Mouse (Mus musculus): ENCODE data around the gene Olfr1046. TPM values are rescaled to one million over a fixed set of nuclear protein-coding genes. Genes with fewer than 3 reads are reported as not detected.
"Not testable (repeated sequence)": the region's sequence is repeated elsewhere in the genome, so short reads cannot be mapped to it uniquely, and the experiment has no call there.

Gene Olfr1046
- total RNA-seq (2021) = not detected
- long read RNA-seq, experiment 1 = 0 reads
- long read RNA-seq, experiment 2 = 0 reads

DNA sequence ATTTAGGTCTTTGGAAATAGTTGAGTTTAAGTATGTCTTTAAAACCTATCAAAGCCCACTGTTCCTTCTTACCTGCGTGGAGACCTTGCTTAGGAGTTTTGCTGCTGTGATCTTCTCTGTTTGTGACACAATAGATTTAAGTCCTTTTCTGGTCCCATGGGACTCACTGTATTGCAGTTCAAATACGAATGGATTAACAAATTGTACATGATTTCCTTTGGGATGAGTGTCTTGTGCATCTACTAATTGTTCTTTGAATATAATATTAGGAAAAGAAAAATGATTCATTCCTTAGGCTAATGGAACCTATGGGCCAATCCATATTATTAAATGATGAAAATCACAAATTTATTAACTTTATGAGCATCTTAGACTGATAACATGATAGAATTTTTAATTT lies at the start of gene Olfr1046:
Gene Olfr1046 (minus strand): TSS at position 101 of the 400 bp plus-strand sequence.
- no peak for DNase-seq
- intact Hi-C loops (cut with DNase I) = no loop called here

- DNase-seq; intact Hi-C loops (cut with DNase I): not testable (repeated sequence)
Measured at GRCm38 (mm10) chr2:86258228-86258627, 39.1 kb upstream of the Olfr1046 start, which contains the start of gene Olfr1049. Gene Olfr1049, minus strand, starts transcription at chr2:86258328.

GRCm38 (mm10) chr2:86240189-86240588 lies 21.1 kb upstream of the Olfr1046 start, which contains the start of gene Olfr1048:
Gene Olfr1048, minus strand, starts transcription at chr2:86240289.
- intact Hi-C loops (cut with DNase I) = no loop called here
- DNase-seq = no peak

- no peak for DNase-seq
- intact Hi-C loops (cut with DNase I) = no loop called here
Measured at GRCm38 (mm10) chr2:86231301-86231700, 12.2 kb upstream of the Olfr1046 start, which contains the start of gene Olfr1047. Gene Olfr1047, minus strand, starts transcription at chr2:86231401.

DNA sequence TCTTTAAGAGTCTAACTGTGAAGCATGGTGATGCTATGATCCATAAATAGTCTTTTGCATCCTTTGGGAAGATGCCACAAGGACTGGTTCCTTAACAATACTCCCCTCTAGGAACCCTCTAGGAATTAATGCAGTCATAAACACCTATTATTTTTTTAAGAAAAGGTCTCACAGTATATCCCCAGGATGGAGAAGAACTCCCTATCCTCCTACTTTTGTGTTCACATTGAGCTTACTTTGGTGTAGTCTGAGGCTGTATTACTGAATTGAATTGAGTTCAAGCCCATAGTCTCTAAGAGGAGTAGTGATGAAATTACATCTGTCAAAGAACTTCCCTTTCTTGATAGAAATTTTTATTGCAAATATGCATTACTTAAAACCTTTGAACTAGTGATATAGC lies 16.2 kb downstream of the Olfr1046 start, which contains the start of gene Olfr1045:
Gene Olfr1045 (minus strand): TSS at position 101 of the 400 bp plus-strand sequence.
- intact Hi-C loops (cut with DNase I) = no loop called here
- no peak for DNase-seq

DNA sequence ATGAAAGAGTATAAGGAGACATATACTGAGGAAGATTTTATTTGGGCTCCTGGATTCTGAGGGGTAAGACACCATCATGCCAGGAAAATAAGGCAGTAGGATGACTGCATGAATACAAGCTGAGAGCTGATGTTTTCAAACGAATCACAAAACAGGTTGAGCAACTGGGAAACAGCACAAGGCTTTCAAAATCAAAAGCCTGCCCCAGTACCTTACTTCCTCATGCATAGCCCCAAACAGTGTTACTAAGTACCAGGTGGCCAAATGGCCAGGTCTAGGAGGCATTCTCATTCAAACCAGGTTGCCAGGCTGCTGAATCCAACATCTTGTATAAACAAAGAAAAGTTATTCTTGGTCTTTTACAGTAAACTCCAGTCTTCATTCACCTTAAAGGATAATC lies 23.3 kb downstream of the Olfr1046 start:
- DNase-seq = no peak
- intact Hi-C loops (cut with DNase I) = no loop called here

DNA sequence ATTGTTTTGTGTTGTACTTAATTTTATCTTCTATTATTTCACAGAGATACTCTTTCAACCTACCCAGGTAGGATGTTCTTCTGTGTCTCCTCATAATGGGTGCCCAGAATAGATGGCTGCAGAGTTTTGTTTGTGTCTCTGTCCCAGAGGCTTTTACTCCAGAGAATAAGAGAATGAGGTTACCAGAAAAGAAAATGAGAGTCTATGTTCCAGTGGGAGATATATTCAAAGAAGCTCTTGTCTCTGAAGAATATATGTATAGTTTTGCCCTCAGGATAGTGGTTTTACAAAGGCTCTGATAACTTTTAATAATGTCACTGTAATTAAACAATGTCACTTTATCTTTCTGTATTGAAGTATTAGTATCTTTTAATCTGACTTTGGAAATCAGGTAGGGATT lies 33.5 kb downstream of the Olfr1046 start, which contains the start of gene Olfr52:
Gene Olfr52 (minus strand): TSS at position 101 of the 400 bp plus-strand sequence.
- DNase-seq = no peak
- intact Hi-C loops (cut with DNase I) = no loop called here

DNA sequence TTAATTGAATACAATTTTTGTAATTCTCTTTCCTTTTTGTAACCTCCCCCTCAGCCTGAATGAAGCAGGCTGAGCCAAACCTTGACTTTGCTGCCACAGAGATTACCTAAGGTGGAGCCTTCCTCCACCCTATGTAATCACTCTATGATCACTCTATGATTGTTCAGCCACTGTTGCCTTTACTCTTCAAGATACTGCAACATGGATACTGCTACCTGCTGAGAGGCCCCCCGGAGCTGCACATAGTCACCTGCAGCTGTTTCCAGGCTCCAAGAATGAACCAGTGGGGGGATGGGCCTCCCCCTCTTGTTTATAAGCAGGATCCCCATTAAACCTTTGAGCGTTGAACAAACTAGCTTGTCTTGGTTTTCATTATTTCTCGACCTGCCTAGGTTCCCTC lies 39.2 kb downstream of the Olfr1046 start:
- no peak for DNase-seq
- intact Hi-C loops (cut with DNase I) = no loop called here

DNA sequence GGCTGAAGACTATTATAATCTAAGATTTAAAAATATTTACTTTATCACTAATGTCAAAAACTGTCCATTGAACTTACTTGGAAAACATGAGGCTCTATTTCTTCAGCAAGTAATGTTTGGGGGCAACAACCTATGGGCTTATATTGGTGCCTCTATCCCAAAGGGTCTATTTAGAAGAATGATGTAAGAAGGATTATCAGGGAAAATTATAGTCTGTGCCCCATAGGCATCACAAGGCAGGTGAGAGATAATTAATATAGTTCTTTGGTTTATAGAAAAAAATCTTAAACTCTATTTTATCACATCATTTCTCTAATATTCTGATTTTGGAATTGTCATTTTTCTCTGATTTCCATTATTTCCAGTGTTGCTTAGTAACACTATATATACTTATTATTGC lies 41.4 kb downstream of the Olfr1046 start, which contains the start of gene Olfr1044:
Gene Olfr1044 (minus strand): TSS at position 101 of the 400 bp plus-strand sequence.
- no peak for DNase-seq
- intact Hi-C loops (cut with DNase I) = no loop called here

DNA sequence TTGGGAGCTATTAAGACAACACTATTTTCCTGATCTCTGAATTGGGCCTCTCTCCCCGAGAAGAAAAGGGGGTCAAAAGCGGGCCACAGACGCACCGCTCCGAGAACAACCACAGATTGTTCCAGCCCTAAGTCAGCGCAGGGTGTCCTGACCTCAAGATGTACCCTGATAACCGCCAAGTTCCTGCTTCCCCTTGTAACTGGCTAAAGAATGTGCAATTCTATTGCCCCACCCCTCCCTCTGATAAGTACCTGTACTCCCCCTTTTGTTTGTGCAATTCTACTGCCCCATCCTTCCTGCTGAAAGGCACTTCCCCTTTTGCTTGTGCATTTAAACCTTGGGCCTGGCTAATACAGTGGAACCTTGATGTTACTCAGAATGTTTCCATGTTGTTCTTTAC lies 43.7 kb downstream of the Olfr1046 start:
- intact Hi-C loops (cut with DNase I); DNase-seq: not testable (repeated sequence)

- no peak for DNase-seq
- intact Hi-C loops (cut with DNase I) = no loop called here
Measured at GRCm38 (mm10) chr2:86167422-86167821, 51.7 kb downstream of the Olfr1046 start, which contains the start of gene Olfr1043. Gene Olfr1043, minus strand, starts transcription at chr2:86167522.

Other genes with a start within 250 kb of the Olfr1046 start
- not detected for gene Olfr1029, start 245.4 kb downstream of the Olfr1046 start, total RNA-seq (2021)
- gene Olfr1030, start 240.0 kb downstream of the Olfr1046 start, total RNA-seq (2021) = not detected
- gene Olfr1031, start 229.0 kb downstream of the Olfr1046 start, total RNA-seq (2021) = not detected
- not detected for gene Olfr1032, start 213.8 kb downstream of the Olfr1046 start, total RNA-seq (2021)
- gene Olfr1033, start 198.7 kb downstream of the Olfr1046 start, total RNA-seq (2021) = 1 to 10 TPM; 3.4 to 7.1 TPM
- under 1 TPM; 0.10 to 0.29 TPM for gene Olfr1034, start 173.5 kb downstream of the Olfr1046 start, total RNA-seq (2021)
- gene Olfr1036, start 145.3 kb downstream of the Olfr1046 start, total RNA-seq (2021) = not detected
- gene Olfr1037, start 131.9 kb downstream of the Olfr1046 start, total RNA-seq (2021) = not detected
- not detected for gene Olfr1039, start 83.4 kb downstream of the Olfr1046 start, total RNA-seq (2021)
- gene Olfr1040, start 72.6 kb downstream of the Olfr1046 start, total RNA-seq (2021) = not detected
- not detected for gene Olfr1042, start 57.5 kb downstream of the Olfr1046 start, total RNA-seq (2021)
- not detected for gene Olfr1043, start 51.8 kb downstream of the Olfr1046 start, total RNA-seq (2021)
- not detected for gene Olfr1044, start 41.5 kb downstream of the Olfr1046 start, total RNA-seq (2021)
- gene Olfr52, start 33.6 kb downstream of the Olfr1046 start, total RNA-seq (2021) = not detected
- not detected for gene Olfr1045, start 16.3 kb downstream of the Olfr1046 start, total RNA-seq (2021)
- gene Olfr1047, start 12.1 kb upstream of the Olfr1046 start, total RNA-seq (2021) = not detected
- gene Olfr1048, start 21.0 kb upstream of the Olfr1046 start, total RNA-seq (2021) = not detected
- gene Olfr1049, start 39.0 kb upstream of the Olfr1046 start, total RNA-seq (2021) = not detected
- not detected for gene Olfr1051, start 59.8 kb upstream of the Olfr1046 start, total RNA-seq (2021)
- not detected for gene Olfr1052, start 73.1 kb upstream of the Olfr1046 start, total RNA-seq (2021)
- gene Olfr1053, start 96.0 kb upstream of the Olfr1046 start, total RNA-seq (2021) = not detected
- gene Olfr1054, start 116.1 kb upstream of the Olfr1046 start, total RNA-seq (2021) = not detected
- gene Olfr1055, start 131.0 kb upstream of the Olfr1046 start, total RNA-seq (2021) = not detected
- not detected for gene Olfr1056, start 143.2 kb upstream of the Olfr1046 start, total RNA-seq (2021)
- not detected for gene Olfr1057, start 159.1 kb upstream of the Olfr1046 start, total RNA-seq (2021)
- gene Olfr1058, start 169.2 kb upstream of the Olfr1046 start, total RNA-seq (2021) = not detected
- gene Olfr1061, start 194.7 kb upstream of the Olfr1046 start, total RNA-seq (2021) = not detected
- not detected for gene Olfr1062, start 207.4 kb upstream of the Olfr1046 start, total RNA-seq (2021)
- not detected for gene Olfr1065, start 231.3 kb upstream of the Olfr1046 start, total RNA-seq (2021)
- not detected for gene Olfr1066, start 237.0 kb upstream of the Olfr1046 start, total RNA-seq (2021)

Measured in heart, postnatal 14 days (tissue).